Mouse (Mus musculus): ENCODE measurements at regions not wholly inside any gene's neighbourhood (a gene's known extent, or its start where the extent isn't known, plus 50 kb on each side); places are given as distances from the start of the nearest gene placed in this dataset.

DNA sequence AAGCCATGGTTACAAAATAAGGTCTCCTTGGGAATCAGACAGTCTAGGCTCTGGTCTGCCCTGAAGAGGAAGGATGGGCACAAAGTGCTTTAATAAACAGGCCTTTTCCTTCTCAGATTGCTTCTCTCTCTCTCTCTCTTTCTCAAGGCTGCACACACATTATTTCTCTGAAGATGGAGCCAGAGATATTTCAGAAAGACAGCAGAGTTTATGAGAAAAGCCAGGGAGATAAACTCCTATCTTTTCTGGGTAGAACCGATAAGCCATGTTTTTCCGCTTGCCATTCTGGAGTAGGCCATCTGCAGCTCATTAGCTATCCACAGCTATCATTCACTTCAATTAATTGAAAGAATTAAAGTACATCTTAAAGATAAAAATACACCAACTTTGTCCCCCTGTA, 373.2 kb upstream of the Cobl start:
- no peak for TF ChIP-seq CTCF (IDR thresholded peaks at IDR 0.05)
- no peak for TF ChIP-seq EP300 (IDR thresholded peaks at IDR 0.05)
